Mouse (Mus musculus) liver, embryonic 14.5 days (tissue): ENCODE measurements around the gene Gab2. TPM values are rescaled to one million over a fixed set of nuclear protein-coding genes. Genes with fewer than 3 reads are reported as not detected.

Experiments
- ATAC-seq: fragments of 200-750 bp; cut with Nextera tagmentation; 2 replicates; pipeline ENCODE4 v1.8.0; 2017; ENCODE audit warnings: moderate number of reproducible peaks, mild to moderate bottlenecking, moderate library complexity; ENCODE audit not compliant: insufficient read depth
- DNase-seq, 3 experiments: peaks; one replicate each; pipeline ENCODE4 v3.0.0-alpha.2; 2012 to 2013; ENCODE audit warnings: low read depth in 3 of 3, low spot score in 3 of 3
- H3K27ac ChIP-seq: fragments of 300-500 bp; sonication (generic); 2 replicates; pipeline ENCODE4 v1.5.1; 2014; ENCODE audit warnings: moderate library complexity, mild to moderate bottlenecking, control low read depth, inconsistent platforms
- H3K27me3 ChIP-seq: fragments of 300-500 bp; sonication (generic); 2 replicates; pipeline ENCODE4 v1.6.1; 2014; ENCODE audit warnings: mild to moderate bottlenecking, low read length, moderate library complexity; ENCODE audit not compliant: control insufficient read depth, insufficient read depth
- H3K36me3 ChIP-seq: fragments of 300-500 bp; sonication (generic); replicated peaks from 2 replicates; pipeline ENCODE4 v1.6.1; 2014; ENCODE audit warnings: low read depth; ENCODE audit not compliant: control insufficient read depth, insufficient read depth
- H3K4me1 ChIP-seq, 2 experiments: fragments of 200-500 bp in 1 of 2; fragments of 300-500 bp in 1 of 2; sonication (generic) in 1 of 2; replicated peaks; 2 replicates each; pipeline ENCODE4 v1.6.1; 2012 to 2014; ENCODE audit warnings: antibody characterized with exemption in 1 of 2, inconsistent platforms in 1 of 2, low read length in 1 of 2; ENCODE audit not compliant: control insufficient read depth in 2 of 2, insufficient read depth in 2 of 2
- H3K4me2 ChIP-seq: fragments of 300-500 bp; sonication (generic); 2 replicates; pipeline ENCODE4 v1.6.1; 2014; ENCODE audit warnings: low read depth, mild to moderate bottlenecking, control low read depth, moderate library complexity
- H3K4me3 ChIP-seq, 2 experiments: fragments of 200-500 bp in 1 of 2; fragments of 300-500 bp in 1 of 2; sonication (generic) in 1 of 2; 2 replicates each; pipeline ENCODE4 v1.5.1; 2012 to 2014; ENCODE audit warnings: low read depth in 2 of 2, low read length in 2 of 2, mild to moderate bottlenecking in 2 of 2, control low read depth in 1 of 2, inconsistent platforms in 1 of 2, moderate library complexity in 1 of 2; ENCODE audit not compliant: insufficient read depth in 1 of 2
- H3K9ac ChIP-seq: fragments of 300-500 bp; sonication (generic); replicated peaks from 2 replicates; pipeline ENCODE4 v1.6.1; 2014; ENCODE audit warnings: mild to moderate bottlenecking, control low read depth, moderate library complexity
- H3K9me3 ChIP-seq: fragments of 300-500 bp; sonication (generic); 2 replicates; pipeline ENCODE4 v1.6.1; 2016; ENCODE audit warnings: low read length, mixed read lengths; ENCODE audit not compliant: control insufficient read depth
- CTCF ChIP-seq: IDR thresholded peaks from 2 replicates; pipeline ENCODE4 v1.5.1; 2016; ENCODE audit warnings: antibody characterized with exemption, low read depth, control low read depth
- EP300 ChIP-seq: IDR thresholded peaks from 2 replicates; pipeline ENCODE4 v1.6.1; 2016; ENCODE audit warnings: antibody characterized with exemption, low read depth
- WGBS: fragments of 180-500 bp; shearing (Covaris S2); extraction: QIAGEN DNeasy Blood & Tissue Kit; methylation state at CpG from one replicate; pipeline ENCODE4 v1.1.7; 2014; ENCODE audit not compliant: insufficient replicate concordance; 5-methylcytosine and 5-hydroxymethylcytosine counted together
- polyA plus RNA-seq, 2 experiments: library from polyadenylated mRNA; depleted of rRNA in 1 of 2; stranded (reverse) in 1 of 2; unstranded in 1 of 2; fragments of >200 nt; fragmentation: Nextera tagmentation in 1 of 2; extraction: Ambion mirVana in 1 of 2; gene quantifications; 2 replicates each; pipeline versions ENCODE4 v1.2.1 to v1.2.3; 2012 to 2014

The Gab2 gene
- polyA plus RNA-seq, 2 experiments = 1.9 to 2.4 TPM

DNA sequence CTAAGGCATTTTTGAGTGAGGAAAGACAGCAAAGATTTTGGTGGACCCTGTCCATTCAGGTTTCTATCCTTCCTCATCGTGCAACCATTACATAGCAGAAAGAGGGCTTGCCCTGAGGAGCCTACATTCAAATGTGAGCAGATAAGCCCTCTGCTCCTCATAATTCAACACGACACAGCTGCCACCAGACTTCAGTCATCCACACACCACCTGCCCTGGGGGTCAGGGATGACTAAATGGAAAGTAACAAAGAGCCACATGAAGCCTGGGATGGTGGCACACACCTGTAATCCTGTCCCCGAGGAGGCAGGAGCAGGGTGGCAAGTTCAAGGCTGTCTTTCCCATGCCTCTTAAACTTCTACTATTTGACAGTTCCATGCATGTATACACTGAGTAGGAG is 276.5 kb downstream of the Gab2 start:
- H3K27ac ChIP-seq = no peak overlapping the region
- no peaks in the 10 kb centered on the region for H3K27me3 ChIP-seq
- H3K4me1 ChIP-seq = no peaks in the 10 kb centered on the region; a peak in 1 of 4 replicates
- DNase-seq (no peak), ATAC-seq (no peak)
- H3K9ac ChIP-seq = no peak overlapping the region
- H3K36me3 ChIP-seq = no peaks in the 10 kb centered on the region
- no peak overlapping the region for H3K4me2 ChIP-seq
- H3K4me3 ChIP-seq = no peak overlapping the region
- WGBS = 43% methylated on average over 3 of the region's 3 CpGs
- no peaks in the 10 kb centered on the region for H3K9me3 ChIP-seq
- no peak for TF ChIP-seq EP300
- no peak for TF ChIP-seq CTCF

DNA sequence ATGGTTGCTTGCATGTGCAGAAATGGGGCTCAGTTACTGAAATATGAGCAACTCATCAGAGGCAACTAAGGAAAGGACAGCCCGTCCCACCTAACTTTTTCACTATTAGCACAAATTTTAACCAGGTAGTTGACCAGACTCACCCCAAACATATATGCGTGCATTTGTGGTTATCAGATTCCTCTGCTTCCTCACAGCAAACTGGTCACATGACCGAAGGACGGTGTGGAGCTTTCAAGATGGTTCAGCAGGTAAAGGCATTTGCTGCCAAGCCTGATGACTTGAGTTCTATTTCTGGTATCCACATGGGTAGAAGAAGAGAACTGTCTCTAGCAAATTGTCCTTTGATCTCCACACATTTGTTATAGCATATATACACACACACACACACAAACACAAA is 277.0 kb downstream of the Gab2 start:
- Histone ChIP-seq H3K36me3 (no peaks in the 10 kb centered on the region), H3K4me1 (no peaks in the 10 kb centered on the region; a peak in 1 of 4 replicates), H3K9ac (no peak overlapping the region), H3K4me2 (no peak overlapping the region), H3K27me3 (no peaks in the 10 kb centered on the region), H3K4me3 (no peak overlapping the region), H3K27ac (no peak overlapping the region), H3K9me3 (no peaks in the 10 kb centered on the region)
- WGBS = 44% methylated on average over 4 of the region's 4 CpGs
- ATAC-seq (no peak), DNase-seq (no peak)
- TF ChIP-seq CTCF (no peak), EP300 (no peak)

Other genes starting within 250 kb of the Gab2 start
- 2.7 and 4.9 TPM in 2 replicates for gene Nars2, start 130.1 kb upstream of the Gab2 start, polyA plus RNA-seq (2012; rRNA removed)
- gene Nars2, start 130.1 kb upstream of the Gab2 start, polyA plus RNA-seq (2014; fragmentation: Nextera tagmentation; extraction: Ambion mirVana) = 16.1 and 16.9 TPM in 2 replicates